In the genomic region with DNA sequence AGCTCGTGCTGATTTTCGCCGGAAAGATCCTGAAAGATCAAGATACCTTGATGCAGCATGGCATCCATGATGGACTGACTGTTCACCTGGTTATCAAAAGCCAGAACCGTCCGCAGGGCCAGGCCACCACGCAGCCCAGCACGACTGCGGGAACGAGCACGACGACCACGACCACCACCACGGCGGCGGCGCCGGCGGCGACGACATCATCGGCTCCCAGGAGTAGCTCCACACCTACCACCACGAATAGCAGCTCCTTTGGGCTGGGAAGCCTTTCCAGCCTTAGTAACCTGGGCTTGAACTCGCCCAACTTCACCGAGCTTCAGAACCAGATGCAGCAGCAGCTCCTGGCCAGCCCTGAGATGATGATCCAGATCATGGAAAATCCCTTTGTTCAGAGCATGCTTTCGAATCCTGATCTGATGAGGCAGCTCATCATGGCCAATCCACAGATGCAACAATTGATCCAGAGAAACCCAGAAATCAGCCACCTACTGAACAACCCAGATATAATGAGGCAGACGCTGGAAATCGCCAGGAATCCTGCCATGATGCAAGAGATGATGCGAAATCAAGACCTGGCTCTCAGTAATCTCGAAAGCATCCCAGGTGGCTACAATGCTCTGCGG, we compare ENCODE assay signal across 8 mouse cellular contexts. TPM values are rescaled to one million over a fixed set of nuclear protein-coding genes. Genes with fewer than 3 reads are reported as not detected.
A peak's percentile ranks its signal among the peaks of the same experiment; 100 is the strongest.
DNase-seq lines count a peak whose midpoint lies in the region; ATAC-seq and TF ChIP-seq lines count a peak whose summit lies in the region.

No protein-coding gene starts in this region.

- peak; percentile 14; the same call in 1 of the 2 replicates for ATAC-seq in cerebellum, adult (ENCODE audit: insufficient number of reproducible peaks, low FRiP score, low TSS enrichment)
- no peak for ATAC-seq in forebrain, embryonic 11.5 days (replicated peaks; ENCODE audit: low FRiP score)
- ATAC-seq in hindbrain, embryonic 14.5 days (ENCODE audit: low FRiP score): peak; percentile 49
- ATAC-seq in limb, embryonic 13.5 days (ENCODE audit: low FRiP score, low read depth): no peak; the same call in 1 of the 2 replicates

- H3K36me3 ChIP-seq in forebrain, embryonic 11.5 days (ENCODE audit: control insufficient read depth, insufficient read depth, low read length): no peaks in the 10 kb centered on the region
- H3K36me3 ChIP-seq in hindbrain, embryonic 14.5 days (replicated peaks; ENCODE audit: control insufficient read depth, insufficient read depth): 0 out of 2 replicates have a peak, but pooled peaks cover 7% of the 10 kb centered on the region
- H3K36me3 ChIP-seq in limb, embryonic 13.5 days: no peaks in the 10 kb centered on the region
- H3K36me3 ChIP-seq in myocyte (ENCODE audit: control insufficient read depth, insufficient read depth): no peaks in the 10 kb centered on the region

- no peaks in the 10 kb centered on the region for H3K9me3 ChIP-seq in forebrain, embryonic 11.5 days (ENCODE audit: control insufficient read depth, low read length)
- no peaks in the 10 kb centered on the region for H3K9me3 ChIP-seq in hindbrain, embryonic 14.5 days (ENCODE audit: control insufficient read depth, low read length)
- H3K9me3 ChIP-seq in limb, embryonic 13.5 days: no peaks in the 10 kb centered on the region

- DNase-seq in cerebellum, adult 9-11 months: no peak
- peak; percentile 44 for DNase-seq in Muller cell, postnatal 12 days (ENCODE audit: inconsistent ontology term)
- peak; percentile 71 for DNase-seq in forebrain, embryonic 11.5 days (ENCODE audit: low spot score)
- DNase-seq in hindbrain, embryonic 14.5 days (ENCODE audit: low spot score): peak; percentile 33
- peak; percentile 9 to 32 for DNase-seq in thymus, postnatal 36 days

- peak overlapping the region; percentile 55 for H3ac ChIP-seq in myocyte (ENCODE audit: control insufficient read depth, insufficient read length)

- H3K9ac ChIP-seq in forebrain, embryonic 11.5 days (ENCODE audit: low read length): peak overlapping the region; percentile 82
- peak overlapping the region; percentile 90 for H3K9ac ChIP-seq in hindbrain, embryonic 14.5 days
- peak overlapping the region; percentile 88 for H3K9ac ChIP-seq in limb, embryonic 13.5 days

- 20% methylated on average over 30 of the region's 30 CpGs for WGBS in forebrain, embryonic 11.5 days
- 24% methylated on average over 30 of the region's 30 CpGs for WGBS in hindbrain, embryonic 14.5 days
- 17% methylated on average over 30 of the region's 30 CpGs for WGBS in limb, embryonic 13.5 days

- no peaks in the 10 kb centered on the region; the same call in 1 of the 2 replicates for H3K4me1 ChIP-seq in forebrain, embryonic 11.5 days (replicated peaks; ENCODE audit: control insufficient read depth, insufficient read depth, low read length)
- H3K4me1 ChIP-seq in hindbrain, embryonic 14.5 days (replicated peaks; ENCODE audit: control insufficient read depth, insufficient read depth, low read length): peaks cover 5% of the 10 kb centered on the region; the same call in 1 of the 2 replicates
- no peaks in the 10 kb centered on the region for H3K4me1 ChIP-seq in limb, embryonic 13.5 days

- no peaks in the 10 kb centered on the region for H3K27me3 ChIP-seq in forebrain, embryonic 11.5 days (ENCODE audit: control insufficient read depth, insufficient read depth, low read length)
- no peaks in the 10 kb centered on the region for H3K27me3 ChIP-seq in hindbrain, embryonic 14.5 days (ENCODE audit: control insufficient read depth, insufficient read depth, low read length)
- no peaks in the 10 kb centered on the region for H3K27me3 ChIP-seq in limb, embryonic 13.5 days
- no peaks in the 10 kb centered on the region for H3K27me3 ChIP-seq in myocyte (ENCODE audit: control insufficient read depth, insufficient read depth, insufficient read length)

- peak overlapping the region; percentile 90 for H3K27ac ChIP-seq in forebrain, embryonic 11.5 days (ENCODE audit: low read depth, low read length)
- H3K27ac ChIP-seq in hindbrain, embryonic 14.5 days: peak overlapping the region; percentile 96
- peak overlapping the region; percentile 97 for H3K27ac ChIP-seq in limb, embryonic 13.5 days

- no peak for TF ChIP-seq POLR2A in myocyte (IDR thresholded peaks at IDR 0.05; ENCODE audit: insufficient read length, low read depth)

- H3K4me3 ChIP-seq in forebrain, embryonic 11.5 days (ENCODE audit: low read depth, low read length): peak overlapping the region; percentile 62
- H3K4me3 ChIP-seq in hindbrain, embryonic 14.5 days (replicated peaks; ENCODE audit: low read length): peak overlapping the region; percentile 65
- peak overlapping the region; percentile 62 for H3K4me3 ChIP-seq in limb, embryonic 13.5 days
- peak overlapping the region; percentile 43 for H3K4me3 ChIP-seq in myocyte

- peak overlapping the region; percentile 67 for H3K4me2 ChIP-seq in forebrain, embryonic 11.5 days (ENCODE audit: low read depth, low read length, severe bottlenecking)
- peak overlapping the region; percentile 76 for H3K4me2 ChIP-seq in hindbrain, embryonic 14.5 days (replicated peaks)
- H3K4me2 ChIP-seq in limb, embryonic 13.5 days (replicated peaks): peak overlapping the region; percentile 86
- H3K4me2 ChIP-seq in myocyte (ENCODE audit: low read depth): peak overlapping the region; percentile 74

- H3K79me2 ChIP-seq in myocyte (ENCODE audit: control insufficient read depth, insufficient read depth): peaks cover 27% of the 10 kb centered on the region

TF ChIP-seq in myocyte, 11 proteins besides CTCF, POLR2A, EP300 and RAD21:
- TF ChIP-seq POLR2AphosphoS2 (IDR thresholded peaks at IDR 0.05; ENCODE audit: insufficient read length, low read depth): no peak
TF ChIP-seq in myocyte: peak in this region for 0.

RNA-seq across cellular contexts. Expression of a gene that starts 0.8 kb away (rescaled TPM):
- polyA plus RNA-seq in forebrain, embryonic 11.5 days (2014; fragmentation: Nextera tagmentation; extraction: Ambion mirVana): 62.8 and 65.4 TPM in 2 replicates
- 67.3 and 71.7 TPM in 2 replicates for polyA plus RNA-seq in hindbrain, embryonic 14.5 days (2014; fragmentation: Nextera tagmentation; extraction: Ambion mirVana)
- polyA plus RNA-seq in limb, embryonic 13.5 days (2015; fragmentation: Nextera tagmentation; extraction: Ambion mirVana): 25.2 and 25.3 TPM in 2 replicates
- 19.9 TPM for polyA plus RNA-seq in myocyte (2012; fragmentation: generic; extraction: Trizol)

RNA-seq across cellular contexts. Expression of a gene that starts 59.6 kb away (rescaled TPM):
- polyA plus RNA-seq in forebrain, embryonic 11.5 days (2014; fragmentation: Nextera tagmentation; extraction: Ambion mirVana): not detected in 2 replicates
- not detected in 2 replicates for polyA plus RNA-seq in hindbrain, embryonic 14.5 days (2014; fragmentation: Nextera tagmentation; extraction: Ambion mirVana)
- not detected in 2 replicates for polyA plus RNA-seq in limb, embryonic 13.5 days (2015; fragmentation: Nextera tagmentation; extraction: Ambion mirVana)
- not detected for polyA plus RNA-seq in myocyte (2012; fragmentation: generic; extraction: Trizol)

Comparison
In these comparisons a context has a peak if more than half of its experiments do, and no peak if none do; other contexts are left out.
1. ATAC-seq: peak in cerebellum, adult (single experiment) and hindbrain, embryonic 14.5 days (single experiment); none in forebrain, embryonic 11.5 days (single experiment) and limb, embryonic 13.5 days (single experiment).
2. Peak in every context shown above with its lines, with median percentiles within 50 percentile points of each other: H3K27ac ChIP-seq, H3K4me2 ChIP-seq, H3K4me3 ChIP-seq and H3K9ac ChIP-seq.